Mouse (Mus musculus): ENCODE measurements around the gene Abcg5. TPM values are rescaled to one million over a fixed set of nuclear protein-coding genes. Genes with fewer than 3 reads are reported as not detected.

The Abcg5 gene
- total and polyA plus RNA-seq, 3 experiments = not detected

GRCm38 (mm10) chr17:84693741-84694140 lies 10.9 kb upstream of the Abcg5 start:
- Histone ChIP-seq H3K27me3 (ENCODE audit: control insufficient read depth, insufficient read depth, low read length) (no peaks in the 10 kb centered on the region), H3K79me2 (replicated peaks; ENCODE audit: control insufficient read depth, insufficient read depth, low read length) (no peaks in the 10 kb centered on the region), H3K36me3 (ENCODE audit: control insufficient read depth, insufficient read depth, low read length) (no peaks in the 10 kb centered on the region), H3K27ac (no peak overlapping the region), H3K9ac (ENCODE audit: low read depth, low read length) (no peak overlapping the region), H3K4me1 (ENCODE audit: control insufficient read depth, insufficient read depth, low read length) (no peaks in the 10 kb centered on the region), H3K4me3 (no peak overlapping the region)
- intact Hi-C loops (cut with DNase I) = no loop called here
- DNase-seq = no peak
- 46% methylated on average over 2 of the region's 2 CpGs for WGBS
- no peak for TF ChIP-seq EP300 (IDR thresholded peaks at IDR 0.05; ENCODE audit: insufficient read depth, low read depth, low read length)
- TF ChIP-seq CTCF (IDR thresholded peaks at IDR 0.05) = no peak
- no peak for TF ChIP-seq POLR2A (IDR thresholded peaks at IDR 0.05; ENCODE audit: insufficient read depth, low read depth, low read length)

GRCm38 (mm10) chr17:84690111-84690510 lies 7.3 kb upstream of the Abcg5 start:
- Histone ChIP-seq H3K27ac (no peak overlapping the region), H3K4me1 (ENCODE audit: control insufficient read depth, insufficient read depth, low read length) (no peaks in the 10 kb centered on the region), H3K79me2 (replicated peaks; ENCODE audit: control insufficient read depth, insufficient read depth, low read length) (no peaks in the 10 kb centered on the region), H3K4me3 (no peak overlapping the region), H3K36me3 (ENCODE audit: control insufficient read depth, insufficient read depth, low read length) (no peaks in the 10 kb centered on the region), H3K27me3 (ENCODE audit: control insufficient read depth, insufficient read depth, low read length) (no peaks in the 10 kb centered on the region), H3K9ac (ENCODE audit: low read depth, low read length) (no peak overlapping the region)
- TF ChIP-seq CTCF (IDR thresholded peaks at IDR 0.05) (no peak), POLR2A (IDR thresholded peaks at IDR 0.05; ENCODE audit: insufficient read depth, low read depth, low read length) (no peak), EP300 (IDR thresholded peaks at IDR 0.05; ENCODE audit: insufficient read depth, low read depth, low read length) (no peak)
- no peak for DNase-seq
- intact Hi-C loops (cut with DNase I) = no loop called here
- WGBS = 73% methylated on average over 5 of the region's 5 CpGs

GRCm38 (mm10) chr17:84689316-84689715 lies 6.5 kb upstream of the Abcg5 start:
- no peak for DNase-seq
- Histone ChIP-seq H3K4me3 (no peak overlapping the region), H3K27me3 (ENCODE audit: control insufficient read depth, insufficient read depth, low read length) (no peaks in the 10 kb centered on the region), H3K27ac (no peak overlapping the region), H3K36me3 (ENCODE audit: control insufficient read depth, insufficient read depth, low read length) (no peaks in the 10 kb centered on the region), H3K79me2 (replicated peaks; ENCODE audit: control insufficient read depth, insufficient read depth, low read length) (no peaks in the 10 kb centered on the region), H3K9ac (ENCODE audit: low read depth, low read length) (no peak overlapping the region), H3K4me1 (ENCODE audit: control insufficient read depth, insufficient read depth, low read length) (no peaks in the 10 kb centered on the region)
- 74% methylated on average over 5 of the region's 5 CpGs for WGBS
- intact Hi-C loops (cut with DNase I) = no loop called here
- TF ChIP-seq EP300 (IDR thresholded peaks at IDR 0.05; ENCODE audit: insufficient read depth, low read depth, low read length) (no peak), POLR2A (IDR thresholded peaks at IDR 0.05; ENCODE audit: insufficient read depth, low read depth, low read length) (no peak), CTCF (IDR thresholded peaks at IDR 0.05) (no peak)

- DNase-seq = no peak
- intact Hi-C loops (cut with DNase I) = no loop called here
- H3K27ac ChIP-seq = no peak overlapping the region
- no peak overlapping the region for H3K9ac ChIP-seq (ENCODE audit: low read depth, low read length)
- no peaks in the 10 kb centered on the region for H3K79me2 ChIP-seq (replicated peaks; ENCODE audit: control insufficient read depth, insufficient read depth, low read length)
- no peaks in the 10 kb centered on the region for H3K36me3 ChIP-seq (ENCODE audit: control insufficient read depth, insufficient read depth, low read length)
- H3K4me1 ChIP-seq (ENCODE audit: control insufficient read depth, insufficient read depth, low read length) = no peaks in the 10 kb centered on the region
- TF ChIP-seq POLR2A (IDR thresholded peaks at IDR 0.05; ENCODE audit: insufficient read depth, low read depth, low read length) = no peak
- TF ChIP-seq CTCF (IDR thresholded peaks at IDR 0.05) = no peak
- TF ChIP-seq EP300 (IDR thresholded peaks at IDR 0.05; ENCODE audit: insufficient read depth, low read depth, low read length) = no peak
- no peaks in the 10 kb centered on the region for H3K27me3 ChIP-seq (ENCODE audit: control insufficient read depth, insufficient read depth, low read length)
- WGBS = 78% methylated on average over 11 of the region's 11 CpGs
- H3K4me3 ChIP-seq = no peak overlapping the region
Observed at GRCm38 (mm10) chr17:84688834-84689233, 6.0 kb upstream of the Abcg5 start.

GRCm38 (mm10) chr17:84687994-84688393 lies 5.2 kb upstream of the Abcg5 start:
- 77% methylated on average over 5 of the region's 5 CpGs for WGBS
- intact Hi-C loops (cut with DNase I) = no loop called here
- TF ChIP-seq POLR2A (IDR thresholded peaks at IDR 0.05; ENCODE audit: insufficient read depth, low read depth, low read length) (no peak), CTCF (IDR thresholded peaks at IDR 0.05) (no peak), EP300 (IDR thresholded peaks at IDR 0.05; ENCODE audit: insufficient read depth, low read depth, low read length) (no peak)
- Histone ChIP-seq H3K36me3 (ENCODE audit: control insufficient read depth, insufficient read depth, low read length) (no peaks in the 10 kb centered on the region), H3K4me1 (ENCODE audit: control insufficient read depth, insufficient read depth, low read length) (no peaks in the 10 kb centered on the region), H3K9ac (ENCODE audit: low read depth, low read length) (no peak overlapping the region), H3K27me3 (ENCODE audit: control insufficient read depth, insufficient read depth, low read length) (no peaks in the 10 kb centered on the region), H3K27ac (no peak overlapping the region), H3K4me3 (no peak overlapping the region), H3K79me2 (replicated peaks; ENCODE audit: control insufficient read depth, insufficient read depth, low read length) (no peaks in the 10 kb centered on the region)
- no peak for DNase-seq

- no peaks in the 10 kb centered on the region for H3K4me1 ChIP-seq (ENCODE audit: control insufficient read depth, insufficient read depth, low read length)
- no peak overlapping the region for H3K9ac ChIP-seq (ENCODE audit: low read depth, low read length)
- no peaks in the 10 kb centered on the region for H3K36me3 ChIP-seq (ENCODE audit: control insufficient read depth, insufficient read depth, low read length)
- no peaks in the 10 kb centered on the region for H3K79me2 ChIP-seq (replicated peaks; ENCODE audit: control insufficient read depth, insufficient read depth, low read length)
- no peak for DNase-seq
- no peak overlapping the region for H3K27ac ChIP-seq
- H3K4me3 ChIP-seq = no peak overlapping the region
- TF ChIP-seq EP300 (IDR thresholded peaks at IDR 0.05; ENCODE audit: insufficient read depth, low read depth, low read length) (no peak), POLR2A (IDR thresholded peaks at IDR 0.05; ENCODE audit: insufficient read depth, low read depth, low read length) (no peak), CTCF (IDR thresholded peaks at IDR 0.05) (no peak)
- intact Hi-C loops (cut with DNase I) = no loop called here
- 58% methylated on average over 4 of the region's 4 CpGs for WGBS
- no peaks in the 10 kb centered on the region for H3K27me3 ChIP-seq (ENCODE audit: control insufficient read depth, insufficient read depth, low read length)
Observed at GRCm38 (mm10) chr17:84685286-84685685, 2.5 kb upstream of the Abcg5 start.
